Mouse (Mus musculus): ENCODE results near the gene Lipm. TPM values are rescaled to one million over a fixed set of nuclear protein-coding genes. Genes with fewer than 3 reads are reported as not detected.

The Lipm gene
- total RNA-seq, 2 experiments from 2014 or later, result not detected

DNA sequence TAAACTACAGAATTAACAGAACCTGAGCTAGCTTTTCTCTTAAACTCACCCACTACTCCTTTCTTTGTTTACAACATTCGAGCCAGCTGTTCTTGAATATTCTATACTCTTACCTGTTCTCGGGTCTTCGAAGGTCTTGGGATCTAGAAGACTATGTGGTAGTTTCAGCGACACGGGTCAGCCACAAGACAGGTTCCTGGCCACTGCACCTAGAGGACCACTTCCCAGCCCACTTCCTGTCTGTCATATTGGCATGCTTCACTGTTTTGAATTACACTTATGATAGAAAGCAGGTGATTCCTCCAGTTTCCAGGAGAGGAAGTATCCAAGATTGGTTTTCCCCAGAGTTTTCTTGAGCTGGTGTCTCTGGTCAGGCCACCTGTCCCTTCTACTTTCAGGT, 62.0 kb downstream of the Lipm start:
- DNase-seq, result no peak
- intact Hi-C loops (cut with DNase I), result no loop called here

- intact Hi-C loops (cut with DNase I), result no loop called here
- no peak for DNase-seq
Measured at GRCm38 (mm10) chr19:34165891-34166290, 65.2 kb downstream of the Lipm start, which contains the start of gene Ankrd22. TSS of gene Ankrd22 (minus strand) at chr19:34166053.

- no peak for DNase-seq
- intact Hi-C loops (cut with DNase I), result no loop called here
Measured at GRCm38 (mm10) chr19:34166386-34166785, 65.7 kb downstream of the Lipm start.

- intact Hi-C loops (cut with DNase I), result no loop called here
- no peak for DNase-seq
Measured at GRCm38 (mm10) chr19:34167896-34168661, 67.3 kb downstream of the Lipm start.

GRCm38 (mm10) chr19:34169121-34169520, 68.4 kb downstream of the Lipm start:
- intact Hi-C loops (cut with DNase I), result no loop called here
- no peak for DNase-seq

DNA sequence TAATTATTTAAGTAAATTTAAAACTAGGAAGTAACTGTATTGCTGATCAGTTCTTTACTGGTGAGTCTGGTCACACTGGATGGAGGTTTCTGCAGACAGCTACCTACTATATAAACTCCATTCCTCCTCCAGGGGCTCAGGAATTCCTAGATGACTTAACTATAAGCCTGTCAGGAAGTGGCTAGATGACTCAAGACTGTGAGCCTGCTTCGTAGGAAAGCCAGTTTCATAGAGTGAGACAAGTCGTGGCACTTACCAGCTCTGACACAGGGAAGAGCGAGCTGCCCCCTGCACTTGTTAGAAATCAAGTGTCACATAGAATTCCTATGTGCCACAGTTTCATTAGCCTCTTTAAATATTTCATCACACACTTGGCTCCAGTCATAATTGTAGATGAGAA, 70.4 kb downstream of the Lipm start:
- DNase-seq, result no peak
- intact Hi-C loops (cut with DNase I), result no loop called here

Small RNA genes lying within 50 kb of the gene (microRNA-seq; reads per million reads assigned to microRNA genes)
- 0 reads per million in 2 experiments for gene Gm23334

Other genes with a start within 250 kb of the Lipm start
- not detected for gene Lipf, start 139.7 kb upstream of the Lipm start, total RNA-seq (2021)
- not detected for gene Lipk, start 92.6 kb upstream of the Lipm start, total RNA-seq (2021)
- not detected for gene Lipn, start 33.6 kb upstream of the Lipm start, total RNA-seq (2021)
- gene Ankrd22, start 65.1 kb downstream of the Lipm start, total RNA-seq (2021), result not detected
- under 1 TPM; 0.79 TPM for gene Stambpl1, start 91.3 kb downstream of the Lipm start, total RNA-seq (2021)
- gene Acta2, start 154.7 kb downstream of the Lipm start, total RNA-seq (2021), result 10 to 100 TPM; 38.5 to 49.4 TPM
- 1 to 10 TPM; 4.6 to 5.0 TPM for gene Fas, start 189.7 kb downstream of the Lipm start, total RNA-seq (2021)

Data from gastrocnemius, postnatal 36 days (tissue).